In genomic region chr9:62839172-62839770, GRCm38 (mm10) we compare ENCODE assay signal across 8 mouse cellular contexts. TPM values are rescaled to one million over a fixed set of nuclear protein-coding genes. Genes with fewer than 3 reads are reported as not detected.
DNase-seq lines count a peak whose midpoint lies in the region; ATAC-seq and TF ChIP-seq lines count a peak whose summit lies in the region.

No protein-coding gene starts in this region.

- intact Hi-C loops in heart, postnatal 36 days (cut with DNase I): no loop called here

- H3K27me3 ChIP-seq in heart, embryonic 13.5 days (replicated peaks): no peaks in the 10 kb centered on the region
- H3K27me3 ChIP-seq in heart, embryonic 14.5 days (ENCODE audit: control insufficient read depth, insufficient read depth, low read length): no peaks in the 10 kb centered on the region
- H3K27me3 ChIP-seq in limb, embryonic 14.5 days (ENCODE audit: control insufficient read depth, insufficient read depth, low read length): no peaks in the 10 kb centered on the region
- peaks cover 3% of the 10 kb centered on the region; the same call in 1 of the 2 replicates for H3K27me3 ChIP-seq in neural tube, embryonic 13.5 days

- H3K9ac ChIP-seq in heart, embryonic 13.5 days: peak overlapping the region; percentile 97
- H3K9ac ChIP-seq in heart, embryonic 14.5 days (ENCODE audit: low read length): peak overlapping the region; percentile 91
- H3K9ac ChIP-seq in limb, embryonic 14.5 days (ENCODE audit: low read depth, low read length, severe bottlenecking): peak overlapping the region; percentile 82
- peak overlapping the region; percentile 80 for H3K9ac ChIP-seq in neural tube, embryonic 13.5 days

- H3K9me3 ChIP-seq in heart, embryonic 13.5 days: no peaks in the 10 kb centered on the region
- H3K9me3 ChIP-seq in heart, embryonic 14.5 days (ENCODE audit: control insufficient read depth, low read length): no peaks in the 10 kb centered on the region
- no peaks in the 10 kb centered on the region for H3K9me3 ChIP-seq in limb, embryonic 14.5 days (ENCODE audit: control insufficient read depth, low read length)
- no peaks in the 10 kb centered on the region for H3K9me3 ChIP-seq in neural tube, embryonic 13.5 days

- no peaks in the 10 kb centered on the region for H3K36me3 ChIP-seq in heart, embryonic 13.5 days
- no peaks in the 10 kb centered on the region for H3K36me3 ChIP-seq in heart, embryonic 14.5 days (ENCODE audit: control insufficient read depth, insufficient read depth, low read length)
- H3K36me3 ChIP-seq in limb, embryonic 14.5 days (ENCODE audit: control insufficient read depth, insufficient read depth, low read length): no peaks in the 10 kb centered on the region
- no peaks in the 10 kb centered on the region for H3K36me3 ChIP-seq in neural tube, embryonic 13.5 days

- no peak for ATAC-seq in heart, embryonic 13.5 days (ENCODE audit: extremely low read depth, insufficient number of reproducible peaks, low FRiP score, low TSS enrichment)
- ATAC-seq in heart, embryonic 14.5 days (ENCODE audit: insufficient number of reproducible peaks, insufficient read depth, low FRiP score, low read depth): no peak
- ATAC-seq in limb, embryonic 14.5 days (ENCODE audit: low FRiP score, low read depth): no peak; the same call in 1 of the 2 replicates
- ATAC-seq in neural tube, embryonic 13.5 days (ENCODE audit: low read depth): peak; percentile 20

- H3K27ac ChIP-seq in heart, embryonic 13.5 days (replicated peaks): peak overlapping the region; percentile 90
- peak overlapping the region; percentile 61 to 81 for H3K27ac ChIP-seq in heart, embryonic 14.5 days (replicated peaks in 1 of 2; ENCODE audit: control insufficient read depth in 1 of 2, insufficient read depth in 1 of 2, low read depth in 2 of 2, low read length in 2 of 2)
- H3K27ac ChIP-seq in limb, embryonic 14.5 days (replicated peaks; ENCODE audit: low read depth, low read length): peak overlapping the region; percentile 83
- peak overlapping the region; percentile 61; the same call in 1 of the 2 replicates for H3K27ac ChIP-seq in neural tube, embryonic 13.5 days (replicated peaks)

- TF ChIP-seq POLR2A in limb, embryonic 14.5 days (IDR thresholded peaks at IDR 0.05; ENCODE audit: borderline replicate concordance, extremely low read depth, insufficient read depth, insufficient read length): no peak

- WGBS in heart, embryonic 13.5 days: 13% methylated on average over 14 of the region's 14 CpGs
- 12% methylated on average over 14 of the region's 14 CpGs for WGBS in heart, embryonic 14.5 days
- 13% methylated on average over 14 of the region's 14 CpGs for WGBS in limb, embryonic 14.5 days
- 15% methylated on average over 14 of the region's 14 CpGs for WGBS in neural tube, embryonic 13.5 days

- no peak for DNase-seq in heart, postnatal 36 days
- peak; percentile 30 for DNase-seq in c-Kit-negative CD71-positive TER-119-positive erythroid progenitor cells, embryonic 14.5 days (ENCODE audit: low read depth, low spot score)
- DNase-seq in limb, embryonic 14.5 days (ENCODE audit: low spot score): peak; percentile 15
- DNase-seq in adrenal gland, postnatal 4 days (ENCODE audit: low spot score in 2 of 2): no peak
- no peak for DNase-seq in gastrocnemius, postnatal 10 days

- H3K4me2 ChIP-seq in heart, embryonic 13.5 days: peak overlapping the region; percentile 94
- H3K4me2 ChIP-seq in heart, embryonic 14.5 days (ENCODE audit: low read length): peak overlapping the region; percentile 89
- H3K4me2 ChIP-seq in limb, embryonic 14.5 days (replicated peaks; ENCODE audit: low read depth, low read length, severe bottlenecking): peak overlapping the region; percentile 92
- H3K4me2 ChIP-seq in neural tube, embryonic 13.5 days: peak overlapping the region; percentile 81

- H3K4me1 ChIP-seq in heart, embryonic 13.5 days: peaks cover 21% of the 10 kb centered on the region
- peaks cover 11 to 17% of the 10 kb centered on the region in 2 experiments for H3K4me1 ChIP-seq in heart, embryonic 14.5 days (ENCODE audit: control insufficient read depth in 2 of 2, insufficient read depth in 2 of 2, low read length in 2 of 2)
- peaks cover 8% of the 10 kb centered on the region; the same call in 1 of the 2 replicates for H3K4me1 ChIP-seq in limb, embryonic 14.5 days (ENCODE audit: control insufficient read depth, insufficient read depth, low read length)
- H3K4me1 ChIP-seq in neural tube, embryonic 13.5 days (replicated peaks): peaks cover 16% of the 10 kb centered on the region

- H3K4me3 ChIP-seq in heart, embryonic 13.5 days: peak overlapping the region; percentile 84
- H3K4me3 ChIP-seq in heart, embryonic 14.5 days (ENCODE audit: control insufficient read depth in 1 of 2, insufficient read depth in 1 of 2, low read depth in 1 of 2, low read length in 2 of 2): peak overlapping the region; percentile 69 to 85
- H3K4me3 ChIP-seq in limb, embryonic 14.5 days (replicated peaks; ENCODE audit: low read length): peak overlapping the region; percentile 67
- H3K4me3 ChIP-seq in neural tube, embryonic 13.5 days: peak overlapping the region; percentile 46

RNA-seq across cellular contexts. Expression of gene Cln6, which starts 0.7 kb away (rescaled TPM):
- 18.8 and 19.5 TPM in 2 replicates for polyA plus RNA-seq in heart, embryonic 13.5 days (2015; fragmentation: Nextera tagmentation; extraction: Ambion mirVana)
- total RNA-seq in heart, postnatal 36 days (2021): 10 to 100 TPM; 23.8 to 26.6 TPM
- polyA plus RNA-seq in heart, embryonic 14.5 days (2014; fragmentation: Nextera tagmentation; extraction: Ambion mirVana): 19.7 and 21.2 TPM in 2 replicates
- 57.5 and 74.5 TPM in 2 replicates for polyA plus RNA-seq in limb, embryonic 14.5 days (2012; rRNA removed)
- 24.4 and 25.6 TPM in 2 replicates for polyA plus RNA-seq in limb, embryonic 14.5 days (2014; fragmentation: Nextera tagmentation; extraction: Ambion mirVana)
- 4.8 and 6.8 TPM in 2 replicates for polyA plus RNA-seq in neural tube, embryonic 13.5 days (2015; fragmentation: Nextera tagmentation; extraction: Ambion mirVana)
- total RNA-seq in adrenal gland, postnatal 4 days (2021): 10 to 100 TPM; 37.5 to 38.1 TPM
- total RNA-seq in gastrocnemius, postnatal 10 days (2021): 10 to 100 TPM; 12.1 to 13.1 TPM

RNA-seq across cellular contexts. Expression of gene Calml4, which starts 18.6 kb away (rescaled TPM):
- polyA plus RNA-seq in heart, embryonic 13.5 days (2015; fragmentation: Nextera tagmentation; extraction: Ambion mirVana): 1.7 and 2.4 TPM in 2 replicates
- total RNA-seq in heart, postnatal 36 days (2021): 1 to 10 TPM; 1.1 to 1.4 TPM
- polyA plus RNA-seq in heart, embryonic 14.5 days (2014; fragmentation: Nextera tagmentation; extraction: Ambion mirVana): 1.0 and 2.2 TPM in 2 replicates
- 10.2 and 14.3 TPM in 2 replicates for polyA plus RNA-seq in limb, embryonic 14.5 days (2012; rRNA removed)
- polyA plus RNA-seq in limb, embryonic 14.5 days (2014; fragmentation: Nextera tagmentation; extraction: Ambion mirVana): 15.3 and 18.7 TPM in 2 replicates
- 5.6 and 7.9 TPM in 2 replicates for polyA plus RNA-seq in neural tube, embryonic 13.5 days (2015; fragmentation: Nextera tagmentation; extraction: Ambion mirVana)
- 10 to 100 TPM; 23.4 to 47.3 TPM for total RNA-seq in adrenal gland, postnatal 4 days (2021)
- 1 to 10 TPM; 7.1 TPM for total RNA-seq in gastrocnemius, postnatal 10 days (2021)

RNA-seq across cellular contexts. Expression of gene Fem1b, which starts 27.5 kb away (rescaled TPM):
- polyA plus RNA-seq in heart, embryonic 13.5 days (2015; fragmentation: Nextera tagmentation; extraction: Ambion mirVana): 12.2 and 12.7 TPM in 2 replicates
- total RNA-seq in heart, postnatal 36 days (2021): 10 to 100 TPM; 16.2 to 16.9 TPM
- 21.0 and 21.4 TPM in 2 replicates for polyA plus RNA-seq in heart, embryonic 14.5 days (2014; fragmentation: Nextera tagmentation; extraction: Ambion mirVana)
- polyA plus RNA-seq in limb, embryonic 14.5 days (2012; rRNA removed): 20.7 and 21.2 TPM in 2 replicates
- polyA plus RNA-seq in limb, embryonic 14.5 days (2014; fragmentation: Nextera tagmentation; extraction: Ambion mirVana): 31.4 and 31.6 TPM in 2 replicates
- polyA plus RNA-seq in neural tube, embryonic 13.5 days (2015; fragmentation: Nextera tagmentation; extraction: Ambion mirVana): 44.6 and 45.3 TPM in 2 replicates
- total RNA-seq in adrenal gland, postnatal 4 days (2021): 10 to 100 TPM; 44.0 to 50.4 TPM
- 10 to 100 TPM; 20.2 to 24.2 TPM for total RNA-seq in gastrocnemius, postnatal 10 days (2021)

Comparison
In these comparisons a context has a peak if more than half of its experiments do, and no peak if none do; other contexts are left out.
1. DNase-seq: peak in c-Kit-negative CD71-positive TER-119-positive erythroid progenitor cells, embryonic 14.5 days (single experiment) and limb, embryonic 14.5 days (single experiment); none in heart, postnatal 36 days (0 of 2), adrenal gland, postnatal 4 days (0 of 2) and gastrocnemius, postnatal 10 days (single experiment).
2. Peak in every context shown above with its lines, with median percentiles within 50 percentile points of each other: H3K27ac ChIP-seq, H3K4me2 ChIP-seq, H3K4me3 ChIP-seq and H3K9ac ChIP-seq.